Mouse (Mus musculus): ENCODE data around the gene Ide. TPM values are rescaled to one million over a fixed set of nuclear protein-coding genes. Genes with fewer than 3 reads are reported as not detected.

Ide gene
- polyA plus RNA-seq, 2 experiments = 10.6 to 31.3 TPM

GRCm38 (mm10) chr19:37311426-37311825 is 26.2 kb downstream of the Ide start:
- Histone ChIP-seq H3K9me3 (ENCODE audit: control insufficient read depth, low read length) (no peaks in the 10 kb centered on the region), H3K27me3 (ENCODE audit: control insufficient read depth, insufficient read depth, low read length) (no peaks in the 10 kb centered on the region), H3K36me3 (replicated peaks; ENCODE audit: control insufficient read depth, insufficient read depth, low read depth) (peaks cover 15% of the 10 kb centered on the region), H3K9ac (replicated peaks) (no peak overlapping the region), H3K4me2 (ENCODE audit: low read depth) (no peak overlapping the region), H3K27ac (no peak overlapping the region), H3K4me3 (ENCODE audit: insufficient read depth in 1 of 2, low read depth in 2 of 2, low read length in 2 of 2) (no peak overlapping the region), H3K4me1 (replicated peaks; ENCODE audit: control insufficient read depth in 2 of 2, insufficient read depth in 2 of 2, low read length in 1 of 2) (no peaks in the 10 kb centered on the region)
- TF ChIP-seq CTCF (IDR thresholded peaks at IDR 0.05; ENCODE audit: low read depth) (no peak), EP300 (IDR thresholded peaks at IDR 0.05; ENCODE audit: low read depth) (no peak)
- ATAC-seq (ENCODE audit: insufficient read depth) (no peak), DNase-seq (ENCODE audit: low read depth in 3 of 3, low spot score in 3 of 3) (no peak)
- WGBS (ENCODE audit: insufficient replicate concordance) = 84% methylated on average over 6 of the region's 6 CpGs

DNA sequence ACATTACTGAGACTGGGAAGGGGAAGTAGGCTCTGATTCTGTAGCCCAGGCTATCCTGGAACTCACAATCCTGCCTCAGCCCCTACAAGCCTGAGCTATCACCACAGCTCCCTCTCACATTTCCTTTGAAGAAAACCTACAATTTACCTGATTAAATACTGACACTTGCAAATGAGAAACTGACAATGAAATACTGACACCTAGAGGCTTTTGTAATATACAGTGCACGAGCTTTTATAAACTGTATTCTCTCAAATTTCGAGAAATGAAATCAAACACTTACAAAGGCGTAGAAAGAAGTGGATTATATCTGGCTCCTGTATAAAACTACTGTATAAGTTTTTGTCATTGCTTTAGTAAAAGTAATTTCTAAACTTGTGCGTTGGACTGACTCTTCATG is 27.5 kb downstream of the Ide start:
- Histone ChIP-seq H3K9ac (replicated peaks) (no peak overlapping the region), H3K4me1 (replicated peaks; ENCODE audit: control insufficient read depth in 2 of 2, insufficient read depth in 2 of 2, low read length in 1 of 2) (no peaks in the 10 kb centered on the region), H3K27ac (no peak overlapping the region), H3K4me2 (ENCODE audit: low read depth) (no peak overlapping the region), H3K36me3 (replicated peaks; ENCODE audit: control insufficient read depth, insufficient read depth, low read depth) (peaks cover 13% of the 10 kb centered on the region), H3K4me3 (ENCODE audit: insufficient read depth in 1 of 2, low read depth in 2 of 2, low read length in 2 of 2) (no peak overlapping the region), H3K9me3 (ENCODE audit: control insufficient read depth, low read length) (no peaks in the 10 kb centered on the region), H3K27me3 (ENCODE audit: control insufficient read depth, insufficient read depth, low read length) (no peaks in the 10 kb centered on the region)
- TF ChIP-seq CTCF (IDR thresholded peaks at IDR 0.05; ENCODE audit: low read depth) (no peak), EP300 (IDR thresholded peaks at IDR 0.05; ENCODE audit: low read depth) (no peak)
- DNase-seq (ENCODE audit: low read depth in 3 of 3, low spot score in 3 of 3) = no peak
- WGBS (ENCODE audit: insufficient replicate concordance) = 78% methylated on average over 4 of the region's 4 CpGs
- no peak for ATAC-seq (ENCODE audit: insufficient read depth)

DNA sequence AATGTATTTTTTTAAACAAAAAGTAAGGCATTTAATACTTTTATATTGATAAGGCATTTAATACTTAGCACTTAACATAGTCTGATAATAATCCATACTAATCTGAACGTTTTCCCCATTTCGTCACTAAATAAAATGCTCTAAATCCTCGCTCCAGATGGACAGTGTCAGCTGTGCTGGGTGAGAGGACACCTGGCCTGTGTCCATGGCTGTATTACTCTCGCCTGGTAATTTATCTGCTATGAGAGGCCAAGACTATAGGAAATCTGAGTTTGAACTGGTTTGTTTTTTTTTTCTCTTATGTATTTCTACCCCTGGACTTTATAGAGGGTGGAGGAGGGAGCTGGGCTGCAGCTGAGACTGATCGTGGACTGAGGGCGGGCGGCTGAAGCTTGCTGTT is 28.7 kb downstream of the Ide start:
- Histone ChIP-seq H3K9ac (replicated peaks) (no peak overlapping the region), H3K9me3 (ENCODE audit: control insufficient read depth, low read length) (no peaks in the 10 kb centered on the region), H3K36me3 (replicated peaks; ENCODE audit: control insufficient read depth, insufficient read depth, low read depth) (peaks cover 9% of the 10 kb centered on the region)

GRCm38 (mm10) chr19:37307826-37308545 is 29.7 kb downstream of the Ide start:
- ATAC-seq (ENCODE audit: insufficient read depth) (no peak), DNase-seq (ENCODE audit: low read depth in 3 of 3, low spot score in 3 of 3) (no peak)
- Histone ChIP-seq H3K4me2 (ENCODE audit: low read depth) (no peak overlapping the region), H3K27me3 (ENCODE audit: control insufficient read depth, insufficient read depth, low read length) (no peaks in the 10 kb centered on the region), H3K9me3 (ENCODE audit: control insufficient read depth, low read length) (no peaks in the 10 kb centered on the region), H3K4me3 (ENCODE audit: insufficient read depth in 1 of 2, low read depth in 2 of 2, low read length in 2 of 2) (no peak overlapping the region), H3K9ac (replicated peaks) (no peak overlapping the region), H3K27ac (no peak overlapping the region), H3K36me3 (replicated peaks; ENCODE audit: control insufficient read depth, insufficient read depth, low read depth) (peaks cover 7% of the 10 kb centered on the region), H3K4me1 (replicated peaks; ENCODE audit: control insufficient read depth in 2 of 2, insufficient read depth in 2 of 2, low read length in 1 of 2) (no peaks in the 10 kb centered on the region)
- TF ChIP-seq CTCF (IDR thresholded peaks at IDR 0.05; ENCODE audit: low read depth) (no peak), EP300 (IDR thresholded peaks at IDR 0.05; ENCODE audit: low read depth) (no peak)
- 71% methylated on average over 6 of the region's 6 CpGs for WGBS (ENCODE audit: insufficient replicate concordance)

More for the DNA sequence above, 28.7 kb downstream of the Ide start:
- WGBS (ENCODE audit: insufficient replicate concordance) = 78% methylated on average over 7 of the region's 7 CpGs
- no peak for ATAC-seq (ENCODE audit: insufficient read depth)
- TF ChIP-seq CTCF (IDR thresholded peaks at IDR 0.05; ENCODE audit: low read depth) (no peak), EP300 (IDR thresholded peaks at IDR 0.05; ENCODE audit: low read depth) (no peak)
- no peak overlapping the region for H3K4me2 ChIP-seq (ENCODE audit: low read depth)
- no peak overlapping the region for H3K27ac ChIP-seq
- no peaks in the 10 kb centered on the region for H3K27me3 ChIP-seq (ENCODE audit: control insufficient read depth, insufficient read depth, low read length)
- H3K4me1 ChIP-seq (replicated peaks; ENCODE audit: control insufficient read depth in 2 of 2, insufficient read depth in 2 of 2, low read length in 1 of 2) = no peaks in the 10 kb centered on the region
- H3K4me3 ChIP-seq (ENCODE audit: insufficient read depth in 1 of 2, low read depth in 2 of 2, low read length in 2 of 2) = no peak overlapping the region
- DNase-seq (ENCODE audit: low read depth in 3 of 3, low spot score in 3 of 3) = no peak

DNA sequence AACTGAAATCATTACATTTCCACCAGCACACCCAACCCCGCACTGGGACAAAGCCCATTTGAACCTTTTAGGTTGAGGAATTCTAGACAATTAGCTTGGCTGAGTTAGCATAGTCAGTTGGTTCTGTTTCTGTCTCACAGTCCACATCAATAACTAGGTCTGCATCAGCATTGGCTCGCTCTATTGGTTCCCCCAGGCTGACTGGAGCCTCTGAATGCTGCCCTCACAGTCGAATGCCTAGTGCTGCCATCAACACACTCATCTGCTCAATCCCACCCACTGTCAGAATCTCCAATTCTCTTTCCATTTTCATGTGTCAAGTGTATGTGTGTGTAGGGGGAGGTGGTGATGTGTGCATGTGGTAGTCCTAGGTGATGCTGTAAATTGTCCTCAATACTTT is 31.5 kb downstream of the Ide start:
- Histone ChIP-seq H3K27ac (no peak overlapping the region), H3K36me3 (replicated peaks; ENCODE audit: control insufficient read depth, insufficient read depth, low read depth) (peaks cover 5% of the 10 kb centered on the region; the same call in 1 of the 2 replicates), H3K9me3 (ENCODE audit: control insufficient read depth, low read length) (no peaks in the 10 kb centered on the region), H3K4me3 (ENCODE audit: insufficient read depth in 1 of 2, low read depth in 2 of 2, low read length in 2 of 2) (no peak overlapping the region), H3K4me1 (replicated peaks; ENCODE audit: control insufficient read depth in 2 of 2, insufficient read depth in 2 of 2, low read length in 1 of 2) (no peaks in the 10 kb centered on the region), H3K9ac (replicated peaks) (no peak overlapping the region), H3K27me3 (ENCODE audit: control insufficient read depth, insufficient read depth, low read length) (no peaks in the 10 kb centered on the region), H3K4me2 (ENCODE audit: low read depth) (no peak overlapping the region)
- 88% methylated on average over 3 of the region's 3 CpGs for whole genome bisulfite sequencing (ENCODE audit: insufficient replicate concordance)
- ATAC-seq (ENCODE audit: insufficient read depth) = no peak
- no peak for TF ChIP-seq CTCF (IDR thresholded peaks at IDR 0.05; ENCODE audit: low read depth)
- no peak for TF ChIP-seq EP300 (IDR thresholded peaks at IDR 0.05; ENCODE audit: low read depth)
- no peak for DNase-seq (ENCODE audit: low read depth in 3 of 3, low spot score in 3 of 3)

Measured in liver, embryonic 14.5 days (tissue).